Mouse (Mus musculus) olfactory bulb, adult 2 months (tissue): Measurements from ENCODE around the gene Cpd.

Experiments
- CTCF ChIP-seq: fragments of 200-500 bp; IDR thresholded peaks from 2 replicates; pipeline ENCODE4 v1.5.1; 2012; ENCODE audit warnings: low read depth, mild to moderate bottlenecking, low read length, moderate library complexity; ENCODE audit not compliant: insufficient read depth
- POLR2A ChIP-seq: fragments of 200-500 bp; IDR thresholded peaks from 2 replicates; pipeline ENCODE4 v1.6.1; 2012; ENCODE audit warnings: mild to moderate bottlenecking, low read depth, low read length, moderate library complexity; ENCODE audit not compliant: insufficient read depth

GRCm38 (mm10) chr11:76858781-76859180, 12.0 kb upstream of the Cpd start:
- no peak for TF ChIP-seq POLR2A
- TF ChIP-seq CTCF = no peak
